Mouse (Mus musculus) G1E (cell line): ENCODE measurements around the gene Nxpe3. TPM values are rescaled to one million over a fixed set of nuclear protein-coding genes. Genes with fewer than 3 reads are reported as not detected.

Experiments
- ATAC-seq: 2 replicates; pipeline ENCODE4 v1.8.0; 2016; ENCODE audit warnings: mild to moderate bottlenecking; ENCODE audit not compliant: insufficient number of reproducible peaks, poor library complexity, low FRiP score, severe bottlenecking; ENCODE audit errors: extremely low read depth
- DNase-seq: peaks from one replicate; pipeline ENCODE4 v3.0.0; 2012; ENCODE audit warnings: low spot score
- H3K27me3 ChIP-seq: 2 replicates; pipeline ENCODE4 v1.6.1; 2012; ENCODE audit warnings: mild to moderate bottlenecking, low read length, inconsistent platforms; ENCODE audit not compliant: insufficient read depth
- H3K36me3 ChIP-seq: replicated peaks from 2 replicates; pipeline ENCODE3; 2012; ENCODE audit warnings: mild to moderate bottlenecking, inconsistent platforms
- H3K4me1 ChIP-seq: 2 replicates; pipeline ENCODE4 v1.6.1; 2012; ENCODE audit warnings: low read depth, low read length, inconsistent platforms, mixed read lengths; ENCODE audit not compliant: insufficient read depth
- H3K4me3 ChIP-seq: 2 replicates; pipeline ENCODE4 v1.5.1; 2012; ENCODE audit warnings: low read depth, mild to moderate bottlenecking, inconsistent platforms, low read length, moderate library complexity, mixed read lengths
- H3K9me3 ChIP-seq: replicated peaks from 2 replicates; pipeline ENCODE4 v1.6.1; 2012; ENCODE audit warnings: inconsistent platforms
- CTCF ChIP-seq: IDR thresholded peaks from 2 replicates; pipeline ENCODE4 v1.5.1; 2012; ENCODE audit warnings: low read depth, low read length, inconsistent platforms, mixed read lengths
- GATA1 ChIP-seq: IDR thresholded peaks from 2 replicates; pipeline ENCODE4 v1.6.1; 2012; ENCODE audit warnings: borderline replicate concordance, low read length, inconsistent platforms, mixed read lengths
- GATA2 ChIP-seq: IDR thresholded peaks from 2 replicates; pipeline ENCODE4 v1.6.1; 2012; ENCODE audit warnings: low read depth, low read length, inconsistent platforms, borderline replicate concordance
- POLR2AphosphoS5 ChIP-seq: IDR thresholded peaks from 2 replicates; pipeline ENCODE4 v1.6.1; 2012; ENCODE audit warnings: low read depth, low read length, inconsistent platforms; ENCODE audit not compliant: insufficient replicate concordance
- TAL1 ChIP-seq: conservative IDR thresholded peaks from 2 replicates; pipeline ENCODE4 v1.6.1; 2012; ENCODE audit warnings: low read depth, low read length, inconsistent platforms, mixed read lengths
- polyA plus RNA-seq: library from polyadenylated mRNA; stranded (reverse); fragments of >175 nt; gene quantifications from 2 replicates; pipeline ENCODE4 v1.2.3, GENCODE M21; 2012
- total RNA-seq, 2 experiments: library from RNA; stranded (forward) in 1 of 2; stranded (reverse) in 1 of 2; fragments of 200-1000 nt in 1 of 2; fragments of >200 nt in 1 of 2; fragmentation: Nextera tagmentation in 1 of 2; gene quantifications; 2 replicates each; pipeline ENCODE4 v1.2.3; 2014 to 2017

Nxpe3 gene
- total and polyA plus RNA-seq, 3 experiments, result 1.3 to 29.2 (median 13.3) TPM

DNA sequence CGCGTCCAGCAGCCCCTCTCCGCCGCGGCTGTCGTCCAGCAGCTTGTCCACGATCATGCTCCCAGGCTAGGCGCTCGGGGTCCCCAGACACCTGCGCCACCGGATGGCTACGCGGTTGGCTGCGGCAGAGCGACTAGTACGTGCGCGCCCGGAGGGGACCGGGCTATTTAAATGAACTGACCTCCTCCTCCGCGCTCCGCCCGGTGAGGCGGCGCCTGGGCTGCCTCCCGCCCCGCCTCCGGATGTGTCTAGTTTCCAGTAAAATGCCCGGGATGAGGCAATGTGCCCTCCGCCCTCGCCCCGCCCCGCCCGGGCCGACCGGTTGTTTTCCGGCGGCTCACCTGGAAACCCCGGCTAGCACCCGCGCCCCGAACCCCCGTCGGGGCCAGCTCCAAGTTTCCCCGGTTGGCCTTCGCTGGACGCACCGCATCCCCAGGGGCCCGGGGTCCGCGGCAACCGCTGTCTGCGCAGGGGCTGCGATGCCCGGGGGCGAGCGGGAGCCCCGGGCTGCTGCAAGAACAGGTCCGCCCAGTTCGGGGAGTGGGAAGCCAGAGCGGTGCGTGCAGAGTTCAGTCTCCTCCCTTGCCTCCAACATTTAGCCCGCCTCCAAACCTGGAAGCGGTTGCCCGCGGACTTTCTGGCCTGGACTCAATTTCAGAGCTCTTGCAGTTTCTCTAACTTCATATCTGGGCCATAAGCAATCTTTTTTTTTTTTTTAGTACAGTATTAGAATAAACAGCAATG is 72.9 kb downstream of the Nxpe3 start:
- Histone ChIP-seq H3K36me3 (peaks cover 24% of the 10 kb centered on the region), H3K27me3 (no peaks in the 10 kb centered on the region), H3K4me3 (peak overlapping the region; percentile 98), H3K9me3 (no peaks in the 10 kb centered on the region), H3K4me1 (peaks cover 41% of the 10 kb centered on the region)
- ATAC-seq (peak; percentile 85), DNase-seq (peak; percentile 97)
- TF ChIP-seq GATA2, result no peak
- no peak for TF ChIP-seq POLR2AphosphoS5
- no peak for TF ChIP-seq GATA1
- no peak for TF ChIP-seq TAL1
- TF ChIP-seq CTCF, result no peak

DNA sequence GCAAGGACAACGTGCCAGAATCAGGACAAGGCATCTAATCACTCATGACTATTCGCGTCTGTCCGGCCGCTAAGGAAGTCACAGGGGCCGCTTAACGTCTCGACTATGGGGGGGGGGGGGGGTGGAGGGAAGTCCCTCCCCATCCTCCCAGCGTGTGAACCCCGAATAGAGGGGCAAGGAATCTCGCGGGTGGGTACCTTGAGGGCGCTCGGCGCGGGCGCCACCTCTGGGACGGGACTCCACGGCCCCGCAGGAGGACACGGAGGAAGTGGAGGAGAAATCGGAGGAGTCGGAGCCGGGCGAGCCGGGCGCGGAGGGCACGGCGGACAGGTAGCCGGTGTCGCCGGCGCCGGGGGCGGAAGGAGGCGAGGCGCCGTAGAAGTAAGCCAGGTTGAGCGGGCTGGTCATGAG is 73.5 kb downstream of the Nxpe3 start:
- TF ChIP-seq CTCF, result no peak
- no peak for TF ChIP-seq TAL1
- TF ChIP-seq GATA1, result no peak
- no peak for TF ChIP-seq POLR2AphosphoS5
- TF ChIP-seq GATA2, result no peak
- Histone ChIP-seq H3K27me3 (no peaks in the 10 kb centered on the region), H3K4me3 (peak overlapping the region; percentile 98), H3K4me1 (peaks cover 44% of the 10 kb centered on the region), H3K36me3 (peaks cover 28% of the 10 kb centered on the region), H3K9me3 (no peaks in the 10 kb centered on the region)
- ATAC-seq (peak; percentile 23; the same call in 1 of the 2 replicates), DNase-seq (peak; percentile 20)

GRCm38 (mm10) chr16:55820916-55821570 is 74.0 kb downstream of the Nxpe3 start:
- Histone ChIP-seq H3K4me1 (peaks cover 44% of the 10 kb centered on the region), H3K36me3 (peaks cover 33% of the 10 kb centered on the region), H3K9me3 (no peaks in the 10 kb centered on the region), H3K4me3 (peak overlapping the region; percentile 98), H3K27me3 (no peaks in the 10 kb centered on the region)
- no peak for ATAC-seq
- no peak for DNase-seq
- no peak for TF ChIP-seq CTCF
- no peak for TF ChIP-seq GATA2
- TF ChIP-seq TAL1, result no peak
- no peak for TF ChIP-seq POLR2AphosphoS5
- TF ChIP-seq GATA1, result no peak

GRCm38 (mm10) chr16:55820161-55820915 is 74.7 kb downstream of the Nxpe3 start:
- H3K4me1 ChIP-seq, result peaks cover 44% of the 10 kb centered on the region
- H3K27me3 ChIP-seq, result no peaks in the 10 kb centered on the region
- H3K9me3 ChIP-seq, result no peaks in the 10 kb centered on the region
- ATAC-seq (no peak), DNase-seq (no peak)
- no peak for TF ChIP-seq TAL1
- TF ChIP-seq GATA2, result no peak
- TF ChIP-seq CTCF, result no peak
- no peak for TF ChIP-seq POLR2AphosphoS5
- no peak for TF ChIP-seq GATA1
- H3K36me3 ChIP-seq, result peaks cover 40% of the 10 kb centered on the region
- peak overlapping the region; percentile 98 for H3K4me3 ChIP-seq

DNA sequence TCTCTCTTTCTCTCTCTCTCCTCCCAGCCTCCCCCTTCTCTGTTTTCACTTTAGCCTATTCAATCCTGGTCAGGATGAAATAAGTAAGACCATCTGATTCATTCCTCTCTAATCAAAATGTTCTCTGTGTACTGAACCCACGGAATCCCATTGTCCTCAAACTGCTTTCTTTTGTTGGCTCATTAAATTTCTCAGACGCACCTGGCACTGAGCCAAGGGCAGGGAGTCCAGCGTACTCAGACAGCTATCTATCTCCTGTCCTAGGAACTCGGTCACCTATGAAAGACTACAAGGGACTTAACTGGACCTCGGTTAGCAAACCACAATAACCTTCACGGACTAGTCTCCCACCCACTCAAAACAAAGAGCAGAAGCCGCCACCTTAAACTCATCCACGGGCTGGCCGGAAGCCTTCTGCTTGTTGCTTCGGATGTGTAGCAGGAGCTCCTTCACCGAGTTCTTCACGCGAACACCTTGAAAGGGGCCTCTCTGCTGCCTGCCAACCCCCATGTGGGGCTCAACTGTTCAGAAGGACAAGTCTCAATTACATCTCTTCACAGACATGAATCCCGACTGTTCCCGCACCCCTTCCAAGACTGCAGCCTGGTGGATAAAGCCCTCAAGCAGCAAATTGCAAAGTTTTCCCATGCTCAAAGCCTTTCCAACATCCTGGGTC is 75.8 kb downstream of the Nxpe3 start:
- no peaks in the 10 kb centered on the region for H3K27me3 ChIP-seq
- TF ChIP-seq GATA1 (no peak), CTCF (no peak), POLR2AphosphoS5 (no peak), GATA2 (no peak), TAL1 (no peak)

More for the DNA sequence above, 75.8 kb downstream of the Nxpe3 start:
- H3K9me3 ChIP-seq, result no peaks in the 10 kb centered on the region
- H3K4me3 ChIP-seq, result no peak overlapping the region; the same call in 1 of the 2 replicates
- no peak for ATAC-seq
- H3K4me1 ChIP-seq, result peaks cover 44% of the 10 kb centered on the region
- H3K36me3 ChIP-seq, result peaks cover 45% of the 10 kb centered on the region
- DNase-seq, result no peak
